Mouse (Mus musculus) mouse embryonic stem cell (cell line): ENCODE data around the gene Tat.

Source experiments
- in situ Hi-C, 2 experiments: fragments of 300-500 bp; cut with MboI; formaldehyde crosslinking; loops; 1 replicate in 1 of 2; 3 replicates in 1 of 2; pipeline ENCODE4 v1.14.3; 2019 to 2020; ENCODE audit warnings: low sequenced_read_pairs in 2 of 2, low pct_unique_long_range_greater_than_20kb in 1 of 2, mixed read lengths in 1 of 2; ENCODE audit not compliant: unreplicated experiment in 1 of 2

Tat gene

DNA sequence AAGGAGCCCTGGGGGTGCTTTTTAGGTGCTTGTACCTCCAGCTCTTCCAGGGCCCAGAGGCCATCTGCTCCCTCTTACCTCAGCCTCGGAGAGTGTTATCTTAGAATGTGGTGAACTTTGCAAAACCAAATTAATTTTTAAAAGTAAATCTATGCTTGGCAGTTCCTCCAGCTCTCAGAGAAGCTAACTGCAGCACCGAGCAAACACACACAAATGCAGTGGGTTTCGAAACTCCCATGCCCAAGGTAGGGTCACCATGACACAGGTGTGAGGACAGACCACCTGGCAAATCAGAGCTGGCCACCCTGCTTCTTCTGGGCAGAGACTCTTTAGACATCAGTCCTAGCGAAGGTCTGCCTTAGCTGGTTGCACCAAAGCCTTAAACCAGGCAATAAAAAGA lies 17.3 kb upstream of the Tat start:
- in situ Hi-C loops, result no loop called here

DNA sequence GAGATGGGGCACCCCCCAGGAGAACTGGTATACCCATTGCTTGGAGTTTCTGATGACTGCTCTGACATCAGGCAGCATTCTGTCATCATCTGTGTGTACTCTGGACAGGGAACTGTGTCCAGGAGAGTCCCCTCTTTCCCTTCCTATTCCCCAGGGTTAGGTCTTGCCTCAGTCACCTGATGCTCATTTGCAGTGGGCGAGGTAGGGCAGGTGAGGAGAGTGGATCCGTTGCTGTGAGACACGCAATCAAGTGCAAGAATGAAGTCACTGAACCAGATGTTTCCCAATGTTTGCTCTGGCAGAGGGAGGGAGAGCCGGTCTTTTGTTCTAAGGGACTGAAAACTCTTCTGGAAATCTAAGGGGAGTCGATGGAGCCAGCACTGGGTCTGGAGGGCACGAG lies 10.9 kb upstream of the Tat start:
- in situ Hi-C loops, result no loop called here

DNA sequence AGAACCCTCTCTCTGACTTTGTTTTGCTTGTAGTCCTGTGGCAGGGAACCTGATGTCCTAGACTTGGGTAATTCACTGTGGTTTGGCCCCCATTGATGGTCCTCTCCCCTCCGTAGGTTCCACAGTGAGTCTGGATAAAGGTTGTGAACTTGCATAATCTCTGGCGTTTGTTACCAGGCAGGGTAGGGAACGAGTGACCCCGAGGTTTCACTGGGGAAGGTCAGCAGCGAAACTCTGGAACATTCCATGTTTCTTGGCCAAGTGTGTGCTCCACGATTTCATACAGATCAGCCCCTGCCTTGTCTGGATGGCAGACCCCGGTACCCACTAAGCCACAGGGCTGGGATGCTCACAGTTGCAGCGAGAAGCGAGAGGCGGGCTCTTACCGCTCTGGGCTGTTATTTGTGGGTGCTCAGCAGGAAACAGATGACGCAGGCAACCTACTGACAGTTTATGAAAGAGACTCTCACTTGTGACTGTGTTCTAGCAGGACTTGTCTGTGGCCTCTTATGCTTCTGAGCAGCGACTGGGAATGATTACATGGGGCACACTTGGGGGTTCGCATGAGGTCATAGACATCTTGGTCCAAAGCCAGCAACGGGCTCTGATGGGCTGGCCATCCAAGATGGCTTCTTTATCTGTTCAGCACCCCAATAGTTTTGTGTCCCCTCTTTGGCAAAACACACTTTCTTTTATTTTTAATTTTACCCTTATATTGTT lies 7.7 kb upstream of the Tat start:
- in situ Hi-C loops, result no loop called here

DNA sequence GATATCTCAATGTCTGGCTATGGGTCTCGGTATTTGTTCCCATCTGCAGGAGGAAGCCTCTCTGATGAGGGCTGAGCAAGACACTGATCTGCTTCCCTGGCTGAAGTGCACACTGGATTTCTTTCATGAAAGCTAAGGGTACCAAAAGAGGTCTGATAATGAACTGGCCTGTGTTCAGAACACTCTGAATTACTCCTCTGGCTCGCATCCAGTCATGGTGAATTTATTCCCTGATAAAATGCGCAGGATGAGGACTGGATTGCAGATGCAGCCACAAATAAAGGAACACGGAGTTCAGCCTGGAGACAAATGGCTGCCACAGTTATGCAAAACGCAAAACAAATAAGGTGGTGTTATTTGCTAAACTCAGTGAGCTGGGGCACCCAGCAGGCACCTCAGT lies 6.3 kb upstream of the Tat start:
- in situ Hi-C loops, result no loop called here

DNA sequence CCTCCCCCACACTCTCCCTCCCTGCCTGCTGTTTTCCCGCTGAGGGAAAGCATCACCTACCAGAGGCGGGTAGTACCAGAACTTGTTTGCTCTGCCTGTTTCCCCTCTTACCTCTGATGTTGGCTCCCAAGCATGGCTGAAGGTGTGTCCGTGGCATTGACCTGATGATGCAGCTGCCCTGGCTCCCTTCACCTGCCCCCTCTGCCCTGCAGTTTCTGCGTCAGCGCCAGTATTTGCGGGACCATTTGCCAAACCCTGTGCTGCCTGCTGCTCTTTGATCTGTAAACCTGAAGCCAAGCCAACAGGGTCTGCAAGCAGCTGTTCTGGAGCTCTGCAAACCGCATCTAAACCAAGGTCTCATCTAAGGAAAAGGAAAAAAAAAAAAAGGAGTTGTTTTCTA lies 3.9 kb upstream of the Tat start:
- in situ Hi-C loops, result no loop called here

DNA sequence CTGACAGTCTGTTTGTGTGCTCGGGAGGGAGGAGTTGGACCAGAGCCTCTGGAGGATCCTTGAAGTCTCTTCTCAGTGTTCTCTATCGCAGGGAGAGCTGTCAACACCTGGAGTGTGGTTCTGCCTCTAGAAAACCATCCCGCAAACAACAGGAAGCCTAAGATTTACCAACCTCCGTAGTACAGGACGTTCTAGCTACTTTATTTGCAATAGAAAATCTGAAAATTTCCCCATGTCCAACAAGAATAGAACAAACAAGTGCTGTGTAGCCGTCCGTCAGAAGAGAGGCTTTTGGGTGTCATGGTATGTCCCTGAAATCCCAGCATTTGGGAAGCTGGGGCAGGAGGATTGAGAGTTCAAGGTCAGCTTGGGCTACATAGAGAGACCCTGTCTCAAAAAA lies 2.5 kb upstream of the Tat start:
- in situ Hi-C loops, result no loop called here

DNA sequence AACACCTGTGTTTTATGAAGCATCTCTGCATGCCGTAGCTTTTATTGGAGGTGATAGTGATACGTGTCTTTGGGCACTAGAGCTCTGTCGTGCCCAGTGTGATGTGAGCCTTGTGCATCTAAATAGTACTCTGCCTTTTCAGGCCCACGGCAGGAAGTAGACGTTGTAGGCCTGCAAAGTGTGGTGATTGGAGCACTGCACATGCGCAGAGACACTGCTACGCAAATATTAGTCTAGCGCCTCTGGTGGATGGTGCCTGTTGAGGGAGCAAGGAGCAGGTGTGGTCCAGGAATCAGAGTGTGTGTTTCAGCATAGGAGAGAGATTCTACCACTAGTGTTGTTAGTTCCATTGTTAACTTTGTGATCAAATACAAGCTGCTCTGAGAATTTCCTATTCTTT lies 1.1 kb upstream of the Tat start:
- in situ Hi-C loops, result no loop called here

DNA sequence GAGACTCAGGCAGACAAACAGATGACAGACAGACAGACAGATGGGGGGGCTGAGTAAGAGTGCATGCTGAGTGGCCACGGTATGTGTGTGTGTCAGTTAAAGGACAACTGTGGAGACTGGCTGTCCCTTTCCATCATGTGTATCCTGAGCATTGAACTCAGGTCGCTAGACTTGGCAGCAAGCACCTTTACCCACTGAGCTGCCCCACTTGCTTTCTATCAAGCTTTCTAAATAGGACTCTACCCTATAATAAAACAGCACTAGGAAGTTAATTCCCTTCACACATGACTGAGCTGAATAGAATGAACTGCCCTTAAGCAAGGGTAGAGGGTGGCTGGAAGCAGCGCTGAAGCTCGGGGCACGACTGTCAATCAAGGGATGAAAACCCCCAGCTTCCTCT lies 1.9 kb downstream of the Tat start:
- in situ Hi-C loops, result no loop called here

DNA sequence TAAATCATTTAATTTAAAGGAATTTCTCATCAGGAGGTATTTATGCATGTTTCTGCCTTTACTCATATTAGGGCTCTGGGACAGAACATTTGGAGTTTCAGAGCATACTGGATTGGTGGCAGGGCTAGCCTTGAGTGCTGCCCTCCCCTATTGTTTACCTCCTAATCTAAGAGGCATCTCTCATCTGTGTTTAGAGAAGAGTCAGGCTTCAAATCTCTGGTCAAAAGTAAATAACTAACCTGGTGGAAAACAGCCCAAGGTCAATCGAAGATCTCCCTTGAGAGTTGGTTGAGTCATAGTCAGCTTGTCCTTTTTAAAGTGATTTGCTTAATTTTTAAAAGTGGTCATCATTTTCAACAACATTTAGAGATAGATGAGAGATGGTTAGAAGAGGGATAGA lies 2.7 kb downstream of the Tat start:
- in situ Hi-C loops, result no loop called here

DNA sequence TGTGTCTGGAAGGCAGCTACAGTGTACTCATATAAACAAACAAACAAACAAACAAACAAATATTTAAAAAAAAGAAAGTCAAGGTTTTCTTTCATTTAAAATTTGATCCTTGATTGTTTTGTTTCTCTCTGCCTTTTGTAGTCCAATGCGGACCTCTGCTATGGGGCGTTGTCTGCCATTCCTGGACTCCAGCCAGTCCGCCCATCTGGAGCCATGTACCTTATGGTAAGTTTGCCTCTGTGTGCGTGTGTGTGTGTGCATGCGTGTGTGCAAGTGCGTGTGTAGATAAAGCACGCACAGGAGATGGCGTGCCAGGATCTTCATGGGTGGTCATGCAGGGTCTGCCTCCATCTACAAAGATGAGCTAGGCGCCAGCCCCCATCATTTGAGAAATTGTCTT lies 7.1 kb downstream of the Tat start:
- in situ Hi-C loops, result no loop called here

DNA sequence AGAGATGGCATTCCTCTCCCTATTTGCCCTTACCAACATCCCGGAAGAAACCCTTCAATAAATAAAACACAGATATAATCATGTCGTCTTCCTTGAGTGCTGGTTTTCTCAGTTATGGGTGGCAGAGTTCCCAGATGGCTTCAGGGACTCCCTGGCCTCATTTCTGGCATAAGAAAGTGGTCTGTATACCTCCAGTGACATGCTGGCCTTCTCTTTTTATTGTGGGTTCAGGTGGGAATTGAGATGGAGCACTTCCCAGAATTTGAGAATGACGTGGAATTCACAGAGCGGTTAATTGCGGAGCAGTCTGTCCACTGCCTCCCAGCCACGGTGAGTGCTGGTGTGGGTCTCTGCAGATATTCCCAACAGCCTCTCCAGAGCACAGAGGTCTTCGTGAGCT lies 7.8 kb downstream of the Tat start:
- in situ Hi-C loops, result no loop called here

DNA sequence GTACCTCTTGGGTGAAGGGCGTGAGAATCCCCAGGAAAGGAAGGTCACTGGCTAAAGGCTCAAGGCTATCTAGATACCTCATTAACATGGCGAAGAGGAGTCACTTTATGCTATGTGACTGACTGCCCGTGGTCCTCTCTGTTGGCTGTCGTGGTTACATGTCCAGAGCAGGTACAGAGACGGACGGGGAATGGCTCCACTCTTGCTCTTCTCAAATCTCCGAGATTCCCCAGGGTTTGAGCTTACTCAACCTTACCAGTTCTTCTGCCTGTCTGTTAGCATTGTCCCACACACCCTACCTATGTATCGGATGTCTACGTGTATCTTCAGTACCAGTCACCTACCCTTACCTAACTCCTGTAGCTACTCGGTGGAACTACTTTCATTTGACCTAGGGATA lies 9.7 kb downstream of the Tat start:
- in situ Hi-C loops, result no loop called here

DNA sequence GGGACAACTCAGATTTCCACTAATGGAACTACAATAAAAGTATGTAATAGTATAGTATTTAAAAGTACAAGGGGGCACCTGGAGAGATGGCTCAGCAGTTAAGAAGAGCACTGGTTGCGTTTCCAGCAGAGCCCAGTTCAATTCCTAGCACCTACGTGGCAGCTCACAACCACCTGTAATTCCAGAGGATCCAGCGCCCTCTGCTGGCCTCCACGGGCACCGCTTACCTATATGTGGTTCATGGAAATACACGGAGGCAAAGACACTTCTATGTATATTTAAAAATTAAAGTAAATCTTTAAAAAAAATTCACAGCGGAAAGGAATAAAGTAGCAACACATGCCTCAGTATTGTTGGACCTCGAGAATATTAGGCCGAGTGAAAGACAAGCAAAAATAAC lies 12.7 kb downstream of the Tat start:
- in situ Hi-C loops, result no loop called here

DNA sequence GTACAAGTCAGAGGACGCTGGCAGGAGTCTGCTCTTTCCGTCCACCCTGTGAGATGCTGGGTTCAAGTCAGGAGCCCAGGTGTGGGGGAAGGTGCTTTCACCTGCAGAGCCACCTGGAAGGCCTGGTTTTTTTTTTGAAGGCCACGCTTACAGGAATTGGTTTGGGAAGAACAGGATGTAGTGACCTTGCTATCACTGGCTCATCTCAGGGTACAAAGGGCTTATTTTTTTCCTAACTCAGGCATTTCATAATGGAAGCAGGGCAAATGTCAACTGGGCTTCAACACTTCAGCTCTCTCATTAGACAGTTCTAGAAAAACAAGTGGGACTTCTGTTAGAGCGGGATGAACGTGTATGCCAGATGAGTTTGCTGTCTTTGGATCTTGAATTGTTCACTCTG lies 14.1 kb downstream of the Tat start:
- in situ Hi-C loops, result no loop called here

DNA sequence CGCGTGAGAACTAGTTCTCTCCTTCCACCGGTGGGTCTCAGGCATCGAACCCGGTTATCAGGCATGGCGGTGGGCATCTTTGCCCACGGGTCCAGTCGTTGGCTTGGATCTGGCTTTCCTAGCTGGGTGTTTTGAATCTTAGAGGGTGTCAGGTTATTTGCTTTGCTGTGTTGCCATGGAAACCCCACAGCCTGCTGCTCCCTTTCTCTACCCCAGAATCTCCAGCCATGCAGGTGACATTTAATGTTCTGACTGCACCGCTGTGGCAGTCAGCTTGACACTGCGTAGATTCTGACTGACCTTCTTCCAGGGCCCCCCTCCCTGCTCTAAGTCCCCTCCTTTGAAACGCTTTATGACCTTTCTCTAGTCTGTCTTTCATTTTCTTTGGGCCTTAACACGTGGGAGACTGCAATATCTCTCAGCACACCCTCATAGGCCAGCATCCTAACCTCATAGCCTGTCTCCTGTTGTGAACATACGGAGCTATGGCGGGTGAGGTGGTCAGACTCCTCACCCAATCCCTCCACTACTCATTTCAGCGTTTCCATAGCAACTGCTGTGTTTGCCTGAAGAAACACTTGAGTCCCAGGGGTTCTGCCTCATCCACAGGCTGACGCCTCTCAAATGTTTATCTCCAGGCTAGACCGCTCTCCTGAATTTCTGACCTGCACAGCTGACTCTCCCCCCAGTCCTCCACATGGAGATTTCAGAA lies 16.2 kb downstream of the Tat start:
- in situ Hi-C loops, result no loop called here

DNA sequence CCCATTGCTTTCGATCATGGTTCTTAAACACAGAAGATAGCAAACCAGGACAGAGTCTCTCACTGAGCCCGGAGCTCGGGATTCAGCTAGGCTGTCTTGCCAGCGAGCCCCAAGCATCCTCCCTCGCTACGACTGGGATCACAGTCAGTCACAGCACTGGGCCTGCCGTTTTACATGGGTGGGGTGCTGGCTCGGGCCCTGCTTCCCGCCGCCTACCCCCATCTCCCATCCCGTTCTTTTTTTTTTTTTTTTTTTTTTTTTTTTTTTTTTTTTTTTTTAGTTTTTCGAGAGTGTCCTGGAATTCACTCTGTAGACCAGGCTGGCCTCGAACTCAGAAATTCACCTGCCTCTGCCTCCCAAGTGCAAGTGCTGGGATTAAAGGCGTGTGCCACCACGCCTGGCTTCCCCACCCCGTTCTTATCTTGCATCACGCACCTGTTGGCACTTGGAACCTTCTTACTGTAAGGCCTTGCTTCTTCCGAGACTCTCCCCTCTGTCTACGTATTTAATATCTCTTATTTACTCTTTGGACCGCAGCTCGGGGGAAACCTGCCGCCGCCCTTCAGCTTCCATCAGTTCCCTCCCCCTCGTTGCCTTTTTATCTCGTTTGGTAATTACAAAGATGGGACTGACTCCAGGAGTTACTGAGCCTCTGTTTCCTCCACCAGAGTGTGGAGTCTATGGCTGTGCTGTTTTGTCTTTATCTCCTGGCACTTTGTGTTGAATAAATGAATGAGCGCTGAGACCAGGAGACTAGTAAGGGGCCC lies 18.2 kb downstream of the Tat start:
- in situ Hi-C loops, result no loop called here

DNA sequence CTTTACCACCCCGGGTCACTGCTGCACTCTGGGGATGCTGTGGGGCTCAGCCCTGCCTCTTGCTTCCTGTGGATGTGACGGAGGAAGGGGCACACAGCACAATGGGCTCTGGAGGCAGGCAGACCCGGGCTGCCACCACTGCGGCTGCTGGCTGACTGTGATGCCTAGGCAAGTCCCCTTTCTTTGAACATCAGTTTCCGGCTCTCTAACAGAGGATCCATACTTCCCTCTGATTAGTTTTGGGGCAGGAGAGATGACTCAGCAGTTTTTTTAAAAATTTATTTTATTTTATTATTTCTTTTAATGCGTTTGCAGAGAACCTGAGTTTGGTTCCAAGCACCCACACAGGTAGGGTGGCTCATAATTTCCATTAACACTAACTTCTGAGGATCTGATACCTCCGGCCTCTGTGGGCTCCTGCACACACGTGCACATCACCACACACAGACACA lies 18.8 kb downstream of the Tat start:
- in situ Hi-C loops, result no loop called here

DNA sequence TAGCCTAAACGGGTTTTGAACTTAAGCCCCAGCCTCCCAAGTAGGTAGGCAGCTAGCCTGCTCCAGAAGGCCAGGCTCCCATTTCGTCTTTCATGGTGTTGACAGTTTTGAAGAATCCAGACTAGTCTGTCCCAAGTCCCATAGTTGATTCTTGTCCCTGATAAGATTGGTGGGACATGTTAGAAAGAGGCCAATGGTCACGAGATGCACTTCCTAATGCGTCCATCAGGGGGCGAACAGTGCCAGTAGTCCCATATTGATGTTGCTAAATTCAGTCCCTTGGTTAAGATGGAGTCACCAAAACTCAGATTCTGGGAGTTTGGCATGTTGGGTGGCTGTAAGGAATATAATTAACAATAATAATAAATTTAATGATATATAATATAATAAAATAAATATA lies 20.6 kb downstream of the Tat start:
- in situ Hi-C loops, result no loop called here

DNA sequence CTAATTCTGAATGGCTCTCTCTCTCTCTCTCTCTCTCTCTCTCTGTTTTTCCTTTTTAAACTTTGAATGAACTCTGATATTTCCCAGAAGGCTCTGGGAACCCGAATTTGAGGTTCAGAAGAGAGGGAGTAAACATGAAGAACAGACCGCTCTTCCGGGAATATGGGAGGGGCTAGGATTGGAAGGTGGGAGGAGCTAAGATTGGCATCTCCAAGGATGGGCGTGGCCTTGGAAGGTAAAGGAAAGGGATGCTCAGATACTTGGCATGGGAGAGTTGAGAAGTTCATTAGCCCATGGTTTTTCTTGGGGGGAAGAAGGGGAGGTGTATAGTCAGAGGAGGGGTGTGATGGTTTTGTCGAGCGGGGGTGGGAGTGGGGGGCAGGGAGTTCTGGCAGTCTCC lies 31.8 kb downstream of the Tat start:
- in situ Hi-C loops, result no loop called here
